Mouse (Mus musculus) limb, embryonic 11.5 days (tissue): ENCODE data around the gene Med15. TPM values are rescaled to one million over a fixed set of nuclear protein-coding genes. Genes with fewer than 3 reads are reported as not detected.
A peak's percentile ranks its signal among the peaks of the same experiment; 100 is the strongest.
"Not testable (repeated sequence)": the region's sequence is repeated elsewhere in the genome, so short reads cannot be mapped to it uniquely, and the experiment has no call there.

ENCODE experiments used
- ATAC-seq: fragments of 200-750 bp; cut with Nextera tagmentation; 2 replicates; pipeline ENCODE4 v1.8.0; 2017; ENCODE audit warnings: low read depth; ENCODE audit not compliant: insufficient number of reproducible peaks, low FRiP score, low TSS enrichment
- DNase-seq: peaks from one replicate; pipeline ENCODE4 v3.0.0-alpha.2; 2015; ENCODE audit warnings: low spot score
- H3K27ac ChIP-seq: fragments of 300-500 bp; sonication (generic); replicated peaks from 2 replicates; pipeline ENCODE4 v1.5.1; 2014; ENCODE audit warnings: low read depth, mild to moderate bottlenecking, low read length
- H3K27me3 ChIP-seq: fragments of 300-500 bp; sonication (generic); 2 replicates; pipeline ENCODE4 v1.6.1; 2014; ENCODE audit warnings: mild to moderate bottlenecking, low read length, mixed read lengths; ENCODE audit not compliant: control insufficient read depth, insufficient read depth
- H3K36me3 ChIP-seq: fragments of 300-500 bp; sonication (generic); 2 replicates; pipeline ENCODE4 v1.6.1; 2014; ENCODE audit warnings: mild to moderate bottlenecking, low read length, moderate library complexity, mixed read lengths; ENCODE audit not compliant: control insufficient read depth, insufficient read depth
- H3K4me1 ChIP-seq: fragments of 300-500 bp; sonication (generic); 2 replicates; pipeline ENCODE4 v1.6.1; 2014; ENCODE audit warnings: low read length, mixed read lengths; ENCODE audit not compliant: control insufficient read depth, insufficient read depth
- H3K4me2 ChIP-seq: fragments of 300-500 bp; sonication (generic); 2 replicates; pipeline ENCODE4 v1.6.1; 2014; ENCODE audit warnings: low read depth, mild to moderate bottlenecking, moderate library complexity; ENCODE audit not compliant: severe bottlenecking
- H3K4me3 ChIP-seq: fragments of 300-500 bp; sonication (generic); 2 replicates; pipeline ENCODE4 v1.5.1; 2014; ENCODE audit warnings: low read depth, low read length
- H3K9ac ChIP-seq: fragments of 300-500 bp; sonication (generic); 2 replicates; pipeline ENCODE4 v1.6.1; 2014; ENCODE audit warnings: mild to moderate bottlenecking, low read length
- H3K9me3 ChIP-seq: fragments of 300-500 bp; sonication (generic); 2 replicates; pipeline ENCODE4 v1.6.1; 2016; ENCODE audit warnings: low read length; ENCODE audit not compliant: control insufficient read depth
- WGBS: fragments of 180-500 bp; shearing (Covaris S2); extraction: QIAGEN DNeasy Blood & Tissue Kit; methylation state at CpG from one replicate; pipeline ENCODE4 v1.1.7; 2014; 5-methylcytosine and 5-hydroxymethylcytosine counted together
- polyA plus RNA-seq: library from polyadenylated mRNA; unstranded; fragments of >200 nt; fragmentation: Nextera tagmentation; extraction: Ambion mirVana; gene quantifications from 2 replicates; pipeline ENCODE4 v1.2.1, GENCODE M21; 2014

Gene Med15
- polyA plus RNA-seq, 1 experiment from 2014 or later, result 42.2 TPM

DNA sequence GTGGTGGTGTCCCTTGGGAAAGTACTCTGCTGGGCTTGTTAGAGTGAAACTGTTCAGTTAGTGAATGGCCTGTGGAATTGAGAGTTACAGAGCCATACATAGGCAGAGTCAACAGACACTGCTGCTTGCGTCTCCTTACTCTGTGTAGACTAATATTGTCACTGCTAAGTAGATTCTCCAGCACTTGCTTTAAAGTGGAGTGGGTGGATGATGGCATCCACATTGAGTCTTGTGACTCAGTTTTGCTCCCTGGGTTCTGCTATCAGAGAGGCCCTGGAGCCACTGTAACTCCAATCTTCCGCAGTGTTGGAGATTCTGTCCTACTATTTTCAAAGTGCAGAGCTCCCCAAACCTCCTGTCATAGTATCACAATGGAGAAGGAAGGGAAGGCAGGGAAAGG lies 100.1 kb downstream of the Med15 start:
- peaks cover 33% of the 10 kb centered on the region for H3K36me3 ChIP-seq
- 96% methylated on average over 2 of the region's 2 CpGs for WGBS
- DNase-seq (no peak), ATAC-seq (no peak)
- H3K4me3 ChIP-seq, result no peak overlapping the region
- H3K27ac ChIP-seq, result no peak overlapping the region
- H3K4me1 ChIP-seq, result no peaks in the 10 kb centered on the region
- no peak overlapping the region for H3K4me2 ChIP-seq
- H3K9me3 ChIP-seq, result no peaks in the 10 kb centered on the region
- H3K27me3 ChIP-seq, result no peaks in the 10 kb centered on the region
- no peak overlapping the region for H3K9ac ChIP-seq

DNA sequence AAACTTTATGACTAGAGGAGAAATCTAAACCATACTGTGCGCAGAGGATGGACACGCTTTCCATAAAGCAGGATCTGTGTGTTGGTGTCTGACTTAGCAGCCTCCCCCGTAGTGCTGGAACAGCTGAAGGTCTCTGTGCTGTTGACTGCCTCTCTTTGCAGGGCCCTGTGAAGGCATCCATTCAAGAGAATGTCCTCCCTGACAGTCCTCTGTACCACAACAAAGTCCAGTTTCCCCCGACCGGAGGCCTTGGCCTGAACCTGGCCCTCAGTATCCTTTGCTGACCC lies 106.5 kb downstream of the Med15 start:
- DNase-seq, result no peak
- Histone ChIP-seq H3K36me3 (peaks cover 19% of the 10 kb centered on the region; the same call in 1 of the 2 replicates), H3K9ac (no peak overlapping the region)

DNA sequence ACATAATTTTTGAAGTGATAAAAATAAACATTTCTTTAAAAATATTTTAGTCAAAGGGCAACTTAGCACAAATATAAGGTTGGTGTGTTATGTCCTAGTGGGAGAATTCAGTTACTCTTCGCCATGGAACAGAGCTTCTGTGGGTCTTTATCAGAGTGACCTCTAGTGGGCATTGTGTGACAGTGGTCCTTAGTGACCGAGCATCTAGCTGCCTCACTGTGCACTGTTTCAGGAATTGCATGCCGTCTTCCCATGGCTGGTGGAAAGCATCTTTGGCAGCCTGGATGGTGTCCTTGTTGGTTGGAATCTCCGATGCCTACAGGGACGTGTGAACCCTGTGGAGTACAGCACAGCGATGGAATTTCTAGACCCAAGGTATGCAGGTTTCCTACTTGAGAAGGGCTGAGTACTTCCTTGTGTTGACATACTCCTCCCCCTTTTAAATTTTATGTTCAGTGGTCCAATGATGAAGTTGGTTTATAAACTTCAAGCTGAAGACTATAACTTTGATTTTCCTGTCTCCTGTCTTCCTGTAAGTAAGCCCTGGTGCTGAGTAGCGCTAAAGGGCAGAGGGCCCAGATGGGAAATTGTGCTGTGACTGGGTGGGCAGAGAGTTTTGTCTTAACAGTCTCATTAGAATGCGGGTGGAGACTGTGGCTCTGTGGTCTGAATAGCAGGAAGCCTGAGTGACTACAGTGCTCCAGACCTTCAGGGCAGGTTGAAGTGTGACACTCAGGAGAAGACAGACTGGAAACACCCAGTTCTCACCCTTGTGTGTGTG lies 107.0 kb downstream of the Med15 start:
- no peaks in the 10 kb centered on the region for H3K9me3 ChIP-seq
- no peak overlapping the region for H3K9ac ChIP-seq
- no peak overlapping the region for H3K4me2 ChIP-seq
- no peak overlapping the region for H3K4me3 ChIP-seq
- no peak overlapping the region for H3K27ac ChIP-seq
- DNase-seq (no peak), ATAC-seq (no peak)
- no peaks in the 10 kb centered on the region for H3K4me1 ChIP-seq
- peaks cover 19% of the 10 kb centered on the region; the same call in 1 of the 2 replicates for H3K36me3 ChIP-seq
- WGBS, result 74% methylated on average over 8 of the region's 8 CpGs
- no peaks in the 10 kb centered on the region for H3K27me3 ChIP-seq

More for the DNA sequence above, 106.5 kb downstream of the Med15 start:
- WGBS, result 95% methylated on average over 5 of the region's 5 CpGs
- Histone ChIP-seq H3K4me1 (no peaks in the 10 kb centered on the region), H3K27me3 (no peaks in the 10 kb centered on the region), H3K4me2 (no peak overlapping the region), H3K27ac (no peak overlapping the region), H3K9me3 (no peaks in the 10 kb centered on the region), H3K4me3 (no peak overlapping the region)
- no peak for ATAC-seq

DNA sequence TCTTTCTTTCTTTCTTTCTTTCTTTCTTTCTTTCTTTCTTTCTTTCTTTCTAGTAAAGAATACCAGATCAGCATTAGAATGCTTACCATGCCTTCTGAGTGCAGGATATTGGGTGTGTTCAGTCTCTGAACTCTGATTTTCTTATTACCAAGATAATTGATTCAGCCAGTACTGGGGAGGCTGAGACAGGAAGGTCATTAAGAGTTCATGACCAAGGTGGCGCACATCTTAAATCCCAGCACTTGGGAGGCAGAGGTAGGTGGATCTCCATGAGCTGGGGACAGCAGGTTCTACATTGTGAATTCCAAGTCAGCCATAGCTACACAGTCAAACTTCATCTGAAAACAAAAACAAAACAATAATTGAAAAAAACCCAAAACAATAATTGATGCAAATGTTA lies 110.8 kb downstream of the Med15 start:
- Histone ChIP-seq H3K4me2 (no peak overlapping the region), H3K4me3 (no peak overlapping the region), H3K27me3 (no peaks in the 10 kb centered on the region), H3K4me1 (0 out of 2 replicates have a peak, but pooled peaks cover 3% of the 10 kb centered on the region), H3K36me3 (peaks cover 5% of the 10 kb centered on the region; the same call in 1 of the 2 replicates), H3K9ac (no peak overlapping the region), H3K9me3 (no peaks in the 10 kb centered on the region), H3K27ac (no peak overlapping the region)
- no peak for DNase-seq
- 88% methylated on average over 1 of the region's 1 CpGs for WGBS
- ATAC-seq, result no peak

GRCm38 (mm10) chr16:17619198-17620105 lies 113.2 kb downstream of the Med15 start, which contains the start of gene Smpd4:
TSS of gene Smpd4 (plus strand) at chr16:17619354.
- Histone ChIP-seq H3K4me3 (peak within 1 kb of the TSS; percentile 87), H3K36me3 (no peaks in the 10 kb centered on the region; the same call in 1 of the 2 replicates), H3K9ac (peak within 1 kb of the TSS; percentile 87), H3K4me2 (peak within 1 kb of the TSS; percentile 52), H3K9me3 (no peaks in the 10 kb centered on the region), H3K4me1 (0 out of 2 replicates have a peak, but pooled peaks cover 3% of the 10 kb centered on the region), H3K27ac (no peak within 1 kb of the TSS), H3K27me3 (no peaks in the 10 kb centered on the region)
- peak; percentile 99 for DNase-seq
- peak; percentile 79 for ATAC-seq
- WGBS, result 2% methylated on average over 60 of the region's 60 CpGs

GRCm38 (mm10) chr16:17617922-17618565 lies 114.6 kb downstream of the Med15 start:
- Histone ChIP-seq H3K27ac (no peak overlapping the region), H3K4me1 (0 out of 2 replicates have a peak, but pooled peaks cover 3% of the 10 kb centered on the region), H3K9me3 (no peaks in the 10 kb centered on the region), H3K36me3 (no peaks in the 10 kb centered on the region; the same call in 1 of the 2 replicates), H3K9ac (no peak overlapping the region), H3K27me3 (no peaks in the 10 kb centered on the region), H3K4me2 (no peak overlapping the region), H3K4me3 (no peak overlapping the region)
- no peak for ATAC-seq
- peak; percentile 82 for DNase-seq
- 19% methylated on average over 13 of the region's 13 CpGs for WGBS

DNA sequence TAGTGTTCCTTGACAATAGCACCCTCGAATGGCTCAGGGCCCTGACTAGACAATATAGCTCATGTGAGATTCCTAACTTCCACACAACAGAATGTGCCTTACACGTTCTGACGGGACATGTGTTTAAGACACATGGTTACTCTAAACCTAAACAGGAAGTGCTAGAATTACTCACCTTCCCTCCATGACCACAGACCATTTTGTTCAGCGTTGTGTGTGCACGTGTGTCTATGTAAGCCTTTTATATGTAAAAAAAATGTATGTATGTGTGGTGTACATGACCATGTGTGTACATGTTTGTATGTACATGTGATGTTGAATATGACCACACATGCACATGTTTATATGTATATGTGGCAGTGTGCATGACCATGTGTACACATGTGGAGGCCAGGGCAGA lies 116.5 kb downstream of the Med15 start:
- Histone ChIP-seq H3K9ac (no peak overlapping the region), H3K36me3 (no peaks in the 10 kb centered on the region), H3K27ac (no peak overlapping the region), H3K4me3 (no peak overlapping the region), H3K4me1 (0 out of 2 replicates have a peak, but pooled peaks cover 3% of the 10 kb centered on the region), H3K9me3 (no peaks in the 10 kb centered on the region), H3K27me3 (no peaks in the 10 kb centered on the region), H3K4me2 (no peak overlapping the region)
- 88% methylated on average over 5 of the region's 5 CpGs for WGBS
- ATAC-seq (no peak), DNase-seq (no peak)

- H3K4me3 ChIP-seq, ATAC-seq, H3K27me3 ChIP-seq, H3K9ac ChIP-seq, H3K27ac ChIP-seq, H3K36me3 ChIP-seq, H3K4me1 ChIP-seq, DNase-seq, H3K9me3 ChIP-seq, H3K4me2 ChIP-seq: not testable (repeated sequence)
- 88% methylated on average over 6 of the region's 6 CpGs for WGBS
Measured at GRCm38 (mm10) chr16:17614740-17615139, 118.0 kb downstream of the Med15 start.
